Mouse (Mus musculus) heart, postnatal 25 days (tissue): Measurements from ENCODE around the gene Hspa2. TPM values are rescaled to one million over a fixed set of nuclear protein-coding genes. Genes with fewer than 3 reads are reported as not detected.

Source experiments
- DNase-seq: peaks from one replicate; pipeline ENCODE4 v3.0.0; 2022; ENCODE audit warnings: low spot score
- intact Hi-C: fragments of 180-260 bp; cut with DNase I; formaldehyde crosslinking; loops from one replicate; pipeline ENCODE4 v1.15.1; 2025
- total RNA-seq, 2 experiments: library from RNA; stranded (reverse); gene quantifications; 2 replicates each; pipeline ENCODE4 v1.2.3; 2021

The Hspa2 gene
- total RNA-seq: 1 to 10 TPM; 6.0 to 7.0 TPM

- intact Hi-C loops: loop anchor here (2.0 to 10.0 kb wide), 2 partner anchors 33 to 191 kb away; partner anchors contain the start of gene Zbtb1
- DNase-seq: peak; percentile 100
These were observed at the start of gene Hspa2 for GRCm38 (mm10) chr12:76403886-76404537. Gene Hspa2, plus strand, starts transcription at chr12:76404176.

GRCm38 (mm10) chr12:76360868-76361267 lies 43.1 kb upstream of the Hspa2 start:
- no peak for DNase-seq
- intact Hi-C loops: no loop called here

- intact Hi-C loops: no loop called here
These were observed 42.3 kb upstream of the Hspa2 start for GRCm38 (mm10) chr12:76361405-76362302.

GRCm38 (mm10) chr12:76362303-76362676 lies 41.7 kb upstream of the Hspa2 start:
- intact Hi-C loops: no loop called here
- no peak for DNase-seq

More at GRCm38 (mm10) chr12:76361405-76362302, 42.3 kb upstream of the Hspa2 start:
- DNase-seq: no peak

- DNase-seq: no peak
- intact Hi-C loops: no loop called here
These were observed 37.7 kb upstream of the Hspa2 start for GRCm38 (mm10) chr12:76366276-76366675.

GRCm38 (mm10) chr12:76367096-76367995 lies 36.6 kb upstream of the Hspa2 start:
- DNase-seq: no peak
- intact Hi-C loops: no loop called here

- DNase-seq: no peak
These were observed 35.7 kb upstream of the Hspa2 start for GRCm38 (mm10) chr12:76368201-76368789.

GRCm38 (mm10) chr12:76368790-76369205 lies 35.2 kb upstream of the Hspa2 start:
- DNase-seq: no peak
- intact Hi-C loops: no loop called here

More at GRCm38 (mm10) chr12:76368201-76368789, 35.7 kb upstream of the Hspa2 start:
- intact Hi-C loops: no loop called here

GRCm38 (mm10) chr12:76369206-76369977 lies 34.6 kb upstream of the Hspa2 start, which contains the start of gene Zbtb25:
Gene Zbtb25, minus strand, starts transcription at chr12:76369602.
- DNase-seq: peak; percentile 78
- intact Hi-C loops: no loop called here

GRCm38 (mm10) chr12:76369978-76370830 lies 33.8 kb upstream of the Hspa2 start, which contains the start of gene Zbtb1:
Gene Zbtb1, plus strand, starts transcription at chr12:76370266.
- intact Hi-C loops: loop anchor here (2.0 kb wide), 1 partner anchor 33 kb away; no protein-coding TSS in a partner anchor
- peak; percentile 70 for DNase-seq

- intact Hi-C loops: loop anchor here (2.0 kb wide), 1 partner anchor 32 kb away; no protein-coding TSS in a partner anchor
- DNase-seq: peak; percentile 72
These were observed 33.0 kb upstream of the Hspa2 start for GRCm38 (mm10) chr12:76370831-76371571.

GRCm38 (mm10) chr12:76372046-76372445 lies 31.9 kb upstream of the Hspa2 start:
- DNase-seq: no peak
- intact Hi-C loops: no loop called here

- DNase-seq: no peak
- intact Hi-C loops: no loop called here
These were observed 30.8 kb upstream of the Hspa2 start for GRCm38 (mm10) chr12:76372881-76373818.

GRCm38 (mm10) chr12:76373991-76374390 lies 30.0 kb upstream of the Hspa2 start:
- intact Hi-C loops: no loop called here

GRCm38 (mm10) chr12:76374911-76375310 lies 29.1 kb upstream of the Hspa2 start:
- no peak for DNase-seq
- intact Hi-C loops: no loop called here

More at GRCm38 (mm10) chr12:76373991-76374390, 30.0 kb upstream of the Hspa2 start:
- DNase-seq: no peak

- DNase-seq: no peak
- intact Hi-C loops: no loop called here
These were observed 28.5 kb upstream of the Hspa2 start for GRCm38 (mm10) chr12:76375506-76375905.
